Mouse (Mus musculus) heart, embryonic 13.5 days (tissue): ENCODE results near the gene Anxa6. TPM values are rescaled to one million over a fixed set of nuclear protein-coding genes. Genes with fewer than 3 reads are reported as not detected.
A peak's percentile ranks its signal among the peaks of the same experiment; 100 is the strongest.

ENCODE experiments used
- ATAC-seq: fragments of 200-750 bp; cut with Nextera tagmentation; 2 replicates; pipeline ENCODE4 v1.8.0; 2017; ENCODE audit warnings: moderate TSS enrichment; ENCODE audit not compliant: insufficient number of reproducible peaks, low FRiP score, low TSS enrichment; ENCODE audit errors: extremely low read depth
- H3K27ac ChIP-seq: fragments of 300-500 bp; sonication (generic); replicated peaks from 2 replicates; pipeline ENCODE4 v1.5.1; 2015; ENCODE audit warnings: moderate library complexity, mild to moderate bottlenecking, inconsistent platforms
- H3K27me3 ChIP-seq: fragments of 300-500 bp; sonication (generic); replicated peaks from 2 replicates; pipeline ENCODE4 v1.6.1; 2015; ENCODE audit warnings: mild to moderate bottlenecking, inconsistent platforms
- H3K36me3 ChIP-seq: fragments of 300-500 bp; sonication (generic); 2 replicates; pipeline ENCODE4 v1.6.1; 2015; ENCODE audit warnings: mild to moderate bottlenecking, inconsistent platforms
- H3K4me1 ChIP-seq: fragments of 300-500 bp; sonication (generic); 2 replicates; pipeline ENCODE4 v1.6.1; 2015; ENCODE audit warnings: inconsistent platforms
- H3K4me2 ChIP-seq: fragments of 300-500 bp; sonication (generic); 2 replicates; pipeline ENCODE4 v1.6.1; 2015; ENCODE audit warnings: inconsistent platforms, mild to moderate bottlenecking, moderate library complexity
- H3K4me3 ChIP-seq: fragments of 300-500 bp; sonication (generic); 2 replicates; pipeline ENCODE4 v1.5.1; 2015; ENCODE audit warnings: moderate library complexity, mild to moderate bottlenecking, inconsistent platforms
- H3K9ac ChIP-seq: fragments of 300-500 bp; sonication (generic); 2 replicates; pipeline ENCODE4 v1.6.1; 2015; ENCODE audit warnings: inconsistent platforms, mild to moderate bottlenecking, moderate library complexity
- H3K9me3 ChIP-seq: fragments of 300-500 bp; sonication (generic); 2 replicates; pipeline ENCODE4 v1.6.1; 2016; ENCODE audit warnings: inconsistent platforms
- WGBS: fragments of 180-500 bp; shearing (Covaris S2); methylation state at CpG from one replicate; pipeline ENCODE4 v1.1.7; 2015; ENCODE audit warnings: mixed read lengths; 5-methylcytosine and 5-hydroxymethylcytosine counted together
- polyA plus RNA-seq: library from polyadenylated mRNA; unstranded; fragments of >200 nt; fragmentation: Nextera tagmentation; extraction: Ambion mirVana; gene quantifications from 2 replicates; pipeline ENCODE4 v1.2.1, GENCODE M21; 2015

The Anxa6 gene
- polyA plus RNA-seq, 1 experiment from 2014 or later, result 315 TPM

DNA sequence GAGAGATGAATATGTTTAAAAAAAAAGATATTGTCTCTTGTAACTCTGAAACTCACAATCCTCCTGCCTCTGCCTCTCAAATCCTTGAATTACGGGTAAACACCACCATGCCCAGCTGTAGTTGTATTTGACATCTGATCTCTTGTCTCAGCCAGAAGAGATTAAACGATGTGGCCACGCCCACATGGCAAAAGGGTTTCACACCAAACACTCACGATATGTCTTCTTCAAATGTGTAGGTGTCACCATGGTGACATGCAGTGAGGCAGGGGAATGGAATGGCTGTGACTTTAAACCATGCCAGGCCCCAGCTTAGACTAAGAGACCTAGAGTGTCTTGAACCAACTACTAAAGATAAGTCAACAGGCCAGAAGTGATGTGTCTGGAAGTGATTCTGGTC is 33.7 kb upstream of the Anxa6 start:
- ATAC-seq, result no peak

DNA sequence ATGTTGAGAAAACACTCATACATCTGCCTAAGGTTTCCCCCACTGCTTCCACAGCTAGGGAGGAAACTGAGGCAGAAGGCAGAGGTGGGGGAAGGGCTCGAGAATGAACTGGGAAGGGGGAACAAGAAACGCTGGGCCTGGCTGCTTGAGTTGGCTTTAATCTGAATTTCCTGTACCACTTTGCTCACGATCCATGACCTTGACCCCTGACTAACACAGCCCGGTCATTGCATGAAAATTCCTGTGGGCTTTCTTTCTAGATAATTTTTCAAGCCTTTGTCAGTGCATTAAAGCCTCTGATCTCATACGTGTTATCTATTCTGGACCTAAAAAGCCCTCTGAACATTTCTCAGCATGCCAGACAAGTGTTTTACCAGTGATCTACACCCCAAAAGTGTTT is 29.6 kb upstream of the Anxa6 start:
- Histone ChIP-seq H3K27me3 (no peaks in the 10 kb centered on the region), H3K4me3 (no peak overlapping the region), H3K9me3 (no peaks in the 10 kb centered on the region), H3K36me3 (peaks cover 17% of the 10 kb centered on the region), H3K9ac (0 out of 2 replicates have a peak overlapping the region, but pooled peaks have one; percentile 9), H3K4me1 (peaks cover 29% of the 10 kb centered on the region), H3K4me2 (no peak overlapping the region), H3K27ac (peak overlapping the region; percentile 69)
- no peak for ATAC-seq
- 16% methylated on average over 5 of the region's 5 CpGs for WGBS

More for the DNA sequence above, 33.7 kb upstream of the Anxa6 start:
- Histone ChIP-seq H3K27me3 (no peaks in the 10 kb centered on the region), H3K9me3 (no peaks in the 10 kb centered on the region), H3K27ac (no peak overlapping the region), H3K4me2 (no peak overlapping the region), H3K9ac (no peak overlapping the region), H3K4me3 (no peak overlapping the region), H3K4me1 (peaks cover 28% of the 10 kb centered on the region), H3K36me3 (no peaks in the 10 kb centered on the region)
- WGBS, result 56% methylated on average over 4 of the region's 4 CpGs

DNA sequence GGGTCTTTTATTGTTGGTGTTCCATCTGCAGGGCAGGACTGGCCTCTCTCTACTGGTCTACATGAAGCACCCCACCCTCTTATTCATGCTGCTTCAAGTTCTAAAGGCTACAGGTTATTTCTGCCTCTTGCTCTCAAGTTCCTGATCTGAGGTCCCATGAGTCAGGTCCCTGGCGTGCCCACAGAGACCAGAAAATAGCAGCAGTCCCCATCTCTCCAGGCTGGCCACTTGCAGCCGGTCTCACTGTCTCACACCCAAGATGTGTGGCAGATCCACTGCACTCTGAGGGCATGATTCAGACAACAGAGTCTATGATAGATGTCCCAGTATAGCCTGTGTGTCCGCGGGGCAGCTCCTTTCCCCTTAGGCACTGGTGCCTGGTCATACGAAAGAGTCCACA is 27.6 kb upstream of the Anxa6 start:
- Histone ChIP-seq H3K27me3 (no peaks in the 10 kb centered on the region), H3K9ac (peak overlapping the region; percentile 28; the same call in 1 of the 2 replicates), H3K27ac (no peak overlapping the region), H3K4me3 (no peak overlapping the region), H3K4me1 (peaks cover 29% of the 10 kb centered on the region), H3K4me2 (no peak overlapping the region), H3K36me3 (peaks cover 29% of the 10 kb centered on the region), H3K9me3 (no peaks in the 10 kb centered on the region)
- WGBS, result 76% methylated on average over 5 of the region's 5 CpGs
- ATAC-seq, result no peak

DNA sequence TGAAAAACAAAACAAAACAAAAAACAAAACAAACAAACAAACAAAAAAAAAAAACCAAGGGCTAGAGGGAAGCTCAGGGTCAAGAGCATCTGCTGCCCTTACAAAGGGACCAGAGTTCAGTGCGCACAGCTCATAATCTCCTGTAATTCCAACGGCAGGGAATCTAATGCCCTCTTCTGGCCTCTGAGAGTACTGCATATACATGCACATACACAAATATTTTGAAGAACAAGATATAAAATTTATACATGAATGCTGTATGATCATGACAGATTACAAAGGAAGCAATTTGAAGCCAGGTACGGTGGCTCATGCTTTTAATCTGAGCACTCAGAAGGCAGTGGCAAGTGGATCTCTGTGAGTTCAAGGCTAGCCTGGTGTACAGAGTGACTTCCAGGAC is 24.3 kb upstream of the Anxa6 start:
- no peak overlapping the region for H3K9ac ChIP-seq
- H3K27ac ChIP-seq, result no peak overlapping the region
- no peak overlapping the region for H3K4me3 ChIP-seq
- no peaks in the 10 kb centered on the region for H3K27me3 ChIP-seq
- H3K4me2 ChIP-seq, result no peak overlapping the region
- H3K9me3 ChIP-seq, result no peaks in the 10 kb centered on the region
- ATAC-seq, result no peak
- 73% methylated on average over 3 of the region's 3 CpGs for WGBS
- peaks cover 59% of the 10 kb centered on the region for H3K36me3 ChIP-seq
- H3K4me1 ChIP-seq, result peaks cover 20% of the 10 kb centered on the region

DNA sequence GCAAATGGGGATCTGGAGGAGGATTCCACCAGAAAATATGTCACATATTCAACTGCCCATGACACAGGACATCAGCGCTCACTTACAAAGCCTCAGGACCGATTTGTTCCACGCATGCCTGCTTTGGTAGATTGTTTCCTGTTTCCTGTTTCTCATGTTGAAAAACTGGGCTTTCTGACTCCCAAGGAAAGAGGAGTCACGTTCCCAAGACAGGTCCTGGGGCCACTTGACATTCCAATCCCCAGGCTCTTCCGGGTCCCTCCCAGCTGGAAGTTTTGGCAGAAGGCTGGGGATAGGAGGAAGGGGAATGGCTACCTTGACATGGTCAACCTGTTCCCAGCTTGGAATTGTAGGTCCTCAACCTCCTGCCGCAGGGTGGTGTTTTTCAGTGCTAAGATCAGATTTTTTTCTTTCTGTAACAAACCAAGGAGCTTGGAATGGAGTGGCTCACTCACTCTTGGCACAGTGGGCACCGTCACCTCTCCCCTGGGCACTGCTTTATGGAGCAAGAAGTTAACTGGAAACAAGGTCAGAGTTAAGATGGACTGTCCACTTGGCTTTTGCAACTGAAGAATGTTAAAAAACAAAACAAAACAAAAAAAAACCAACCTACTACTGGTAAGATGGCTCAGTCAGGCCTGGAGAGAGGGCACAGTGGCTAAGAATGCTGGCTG is 17.7 kb upstream of the Anxa6 start:
- H3K9ac ChIP-seq, result no peak overlapping the region
- no peaks in the 10 kb centered on the region for H3K9me3 ChIP-seq
- no peak overlapping the region; the same call in 1 of the 2 replicates for H3K27ac ChIP-seq
- H3K4me1 ChIP-seq, result peaks cover 6% of the 10 kb centered on the region
- 58% methylated on average over 7 of the region's 7 CpGs for WGBS
- peaks cover 67% of the 10 kb centered on the region for H3K36me3 ChIP-seq
- H3K4me3 ChIP-seq, result no peak overlapping the region
- no peak for ATAC-seq
- H3K27me3 ChIP-seq, result no peaks in the 10 kb centered on the region
- no peak overlapping the region for H3K4me2 ChIP-seq

DNA sequence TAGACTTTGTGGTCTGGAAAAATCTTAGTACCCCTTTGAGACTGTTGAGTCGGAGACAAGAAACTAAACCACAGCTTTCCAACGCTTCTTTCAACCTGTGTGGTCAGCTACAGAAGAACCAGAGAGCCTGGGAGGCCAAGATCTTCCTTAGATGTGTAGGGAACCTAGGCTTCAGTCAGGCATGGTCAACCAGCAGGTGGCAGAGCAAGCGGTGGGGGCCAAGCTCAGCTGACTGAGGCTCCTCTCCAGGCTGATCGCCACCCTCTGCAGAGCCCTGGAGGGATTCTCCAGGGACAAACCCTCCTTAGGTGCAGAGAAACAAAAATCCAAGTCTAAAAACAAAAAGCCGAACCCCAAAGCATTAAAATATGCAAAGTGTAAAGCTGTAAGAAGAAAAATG is 13.4 kb upstream of the Anxa6 start:
- H3K4me2 ChIP-seq, result no peak overlapping the region
- no peaks in the 10 kb centered on the region for H3K9me3 ChIP-seq
- H3K4me3 ChIP-seq, result no peak overlapping the region
- WGBS, result 47% methylated on average over 5 of the region's 5 CpGs
- no peak for ATAC-seq
- H3K9ac ChIP-seq, result no peak overlapping the region
- H3K4me1 ChIP-seq, result peaks cover 6% of the 10 kb centered on the region
- H3K36me3 ChIP-seq, result peaks cover 26% of the 10 kb centered on the region
- no peak overlapping the region for H3K27ac ChIP-seq
- H3K27me3 ChIP-seq, result no peaks in the 10 kb centered on the region

DNA sequence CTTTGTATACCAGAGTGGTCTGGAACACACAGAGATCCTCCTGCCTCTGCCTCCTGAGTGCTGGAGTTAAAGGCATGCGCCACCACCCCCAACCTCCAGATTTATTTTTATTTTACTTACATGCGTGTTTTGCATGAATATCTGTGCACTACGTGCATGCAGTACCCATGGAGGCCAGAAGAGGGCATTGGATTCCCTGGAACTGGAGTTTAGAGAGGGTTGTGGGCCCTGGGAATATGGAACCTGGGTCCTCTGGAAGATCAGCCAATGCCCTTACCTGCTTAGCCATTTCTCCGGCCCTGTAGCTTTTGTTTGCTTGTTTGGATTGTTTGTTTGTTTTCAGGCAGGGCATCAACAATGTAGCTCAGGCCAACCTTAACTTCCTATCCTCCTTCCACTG is 8.1 kb upstream of the Anxa6 start:
- no peak overlapping the region for H3K9ac ChIP-seq
- no peaks in the 10 kb centered on the region for H3K27me3 ChIP-seq
- 74% methylated on average over 4 of the region's 4 CpGs for WGBS
- ATAC-seq, result no peak
- H3K4me1 ChIP-seq, result 0 out of 2 replicates have a peak, but pooled peaks cover 4% of the 10 kb centered on the region
- H3K36me3 ChIP-seq, result no peaks in the 10 kb centered on the region
- no peaks in the 10 kb centered on the region for H3K9me3 ChIP-seq
- H3K4me2 ChIP-seq, result no peak overlapping the region
- H3K27ac ChIP-seq, result no peak overlapping the region
- no peak overlapping the region for H3K4me3 ChIP-seq

DNA sequence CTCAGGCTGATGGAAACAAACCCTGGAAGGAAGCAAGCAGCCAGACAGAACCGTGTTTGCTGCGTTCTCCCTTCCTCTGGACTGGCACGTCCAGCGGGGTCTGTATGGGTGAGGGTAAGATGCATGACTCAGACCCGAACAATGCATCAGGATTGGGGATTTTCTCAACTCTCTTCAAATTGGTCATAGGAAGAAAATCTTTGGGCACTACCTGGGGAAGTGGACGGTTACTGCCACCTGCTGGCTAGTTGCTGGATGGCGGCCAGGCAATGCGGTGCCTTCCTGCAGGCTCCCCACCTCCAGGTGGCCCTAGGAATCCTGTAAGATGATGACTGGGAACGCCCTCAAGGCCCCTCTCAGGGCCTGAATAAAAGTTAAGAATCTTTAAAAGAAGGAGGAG is 6.3 kb upstream of the Anxa6 start:
- Histone ChIP-seq H3K4me2 (no peak overlapping the region), H3K27ac (no peak overlapping the region), H3K27me3 (no peaks in the 10 kb centered on the region), H3K4me3 (no peak overlapping the region), H3K9me3 (no peaks in the 10 kb centered on the region), H3K9ac (no peak overlapping the region), H3K36me3 (no peaks in the 10 kb centered on the region), H3K4me1 (0 out of 2 replicates have a peak, but pooled peaks cover 4% of the 10 kb centered on the region)
- 5% methylated on average over 9 of the region's 9 CpGs for WGBS
- ATAC-seq, result no peak

DNA sequence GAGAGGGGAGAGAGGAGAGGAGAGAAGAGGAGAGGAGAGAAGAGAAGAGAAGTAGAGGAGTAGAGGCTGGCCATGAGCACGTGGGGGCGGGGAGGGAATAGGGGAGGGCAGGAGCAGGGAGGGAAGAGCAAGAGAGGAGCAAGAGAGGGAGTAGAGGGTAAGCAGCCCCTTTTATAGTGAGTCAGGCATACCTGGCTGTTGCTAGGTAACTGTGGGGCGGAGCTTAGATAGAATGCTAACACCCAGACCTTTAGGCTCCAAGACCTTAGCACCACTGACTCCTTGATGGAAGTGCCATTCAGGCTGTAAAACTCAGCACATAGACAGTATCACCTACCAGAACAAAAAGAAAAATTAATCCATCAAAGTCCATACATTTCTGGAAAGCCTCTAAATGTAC is 3.4 kb upstream of the Anxa6 start:
- no peak for ATAC-seq
- Histone ChIP-seq H3K9ac (no peak overlapping the region), H3K9me3 (no peaks in the 10 kb centered on the region), H3K4me3 (no peak overlapping the region), H3K36me3 (0 out of 2 replicates have a peak, but pooled peaks cover 1% of the 10 kb centered on the region), H3K27me3 (no peaks in the 10 kb centered on the region), H3K27ac (no peak overlapping the region), H3K4me1 (peaks cover 18% of the 10 kb centered on the region), H3K4me2 (no peak overlapping the region)
- WGBS, result 34% methylated on average over 3 of the region's 3 CpGs

DNA sequence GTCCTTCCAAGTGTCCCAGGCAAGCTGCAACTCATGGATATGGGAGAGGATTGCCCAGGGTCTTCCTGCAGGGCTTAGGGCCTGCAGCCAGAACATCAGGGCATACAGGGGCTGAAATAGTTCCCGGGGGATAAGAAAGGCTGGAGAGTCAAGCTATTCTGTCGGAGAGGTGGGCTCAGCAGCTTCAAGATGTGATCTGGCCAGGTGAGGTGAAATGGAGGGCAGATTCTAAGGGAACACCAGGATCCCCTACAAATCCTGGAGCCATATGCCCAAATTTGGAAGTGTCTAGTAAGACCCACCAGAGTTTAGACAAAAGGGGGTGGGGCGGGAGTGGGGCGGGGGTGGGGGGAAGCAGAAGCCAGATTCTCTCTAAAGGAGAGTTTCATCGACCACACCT is 959 bp downstream of the Anxa6 start:
- 9% methylated on average over 5 of the region's 5 CpGs for WGBS

DNA sequence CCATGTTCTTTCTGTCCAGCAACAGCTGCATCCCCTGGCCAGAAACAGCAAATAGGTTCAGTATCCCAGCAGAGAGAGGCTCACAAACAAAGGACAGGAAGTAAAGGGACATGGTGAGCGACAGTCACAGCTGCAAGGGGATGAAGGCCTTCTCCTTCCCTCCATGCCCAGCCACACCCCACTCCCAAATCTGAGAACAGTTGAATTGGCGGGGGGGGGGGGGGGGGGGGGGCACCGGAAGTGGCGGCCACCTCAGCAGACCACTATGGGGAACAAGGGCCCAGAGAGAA is 1.3 kb downstream of the Anxa6 start:
- Histone ChIP-seq H3K4me3 (peak overlapping the region; percentile 88), H3K27ac (peak overlapping the region; percentile 94), H3K4me2 (peak overlapping the region; percentile 95), H3K4me1 (peaks cover 56% of the 10 kb centered on the region), H3K9ac (peak overlapping the region; percentile 95), H3K36me3 (peaks cover 16% of the 10 kb centered on the region), H3K9me3 (no peaks in the 10 kb centered on the region), H3K27me3 (no peaks in the 10 kb centered on the region)
- ATAC-seq, result no peak
- 0% methylated on average over 1 of the region's 4 CpGs for WGBS

More for the DNA sequence above, 959 bp downstream of the Anxa6 start:
- peaks cover 16% of the 10 kb centered on the region for H3K36me3 ChIP-seq
- peak overlapping the region; percentile 94 for H3K27ac ChIP-seq
- H3K9me3 ChIP-seq, result no peaks in the 10 kb centered on the region
- ATAC-seq, result no peak
- H3K27me3 ChIP-seq, result no peaks in the 10 kb centered on the region
- H3K9ac ChIP-seq, result peak overlapping the region; percentile 95
- H3K4me1 ChIP-seq, result peaks cover 53% of the 10 kb centered on the region
- peak overlapping the region; percentile 95 for H3K4me2 ChIP-seq
- peak overlapping the region; percentile 88 for H3K4me3 ChIP-seq
